Mouse (Mus musculus) ovary, postnatal 10 days (tissue): ENCODE data around the gene Rapgef2.

Experiments
- DNase-seq: peaks from one replicate; pipeline ENCODE4 v3.0.0; 2022; ENCODE audit warnings: low spot score

Rapgef2 gene

GRCm38 (mm10) chr3:79283031-79283430 is 3.3 kb downstream of the Rapgef2 start:
- no peak for DNase-seq

- DNase-seq = no peak
Observed at GRCm38 (mm10) chr3:79275856-79276645, 10.3 kb downstream of the Rapgef2 start.

GRCm38 (mm10) chr3:79273350-79273749 is 13.0 kb downstream of the Rapgef2 start:
- DNase-seq = no peak

GRCm38 (mm10) chr3:79272939-79273338 is 13.4 kb downstream of the Rapgef2 start:
- DNase-seq = no peak

GRCm38 (mm10) chr3:79270980-79271555 is 15.2 kb downstream of the Rapgef2 start:
- DNase-seq = no peak

- no peak for DNase-seq
Observed at GRCm38 (mm10) chr3:79269872-79270271, 16.4 kb downstream of the Rapgef2 start.

GRCm38 (mm10) chr3:79266976-79267375 is 19.3 kb downstream of the Rapgef2 start:
- DNase-seq = no peak

- no peak for DNase-seq
Observed at GRCm38 (mm10) chr3:79261816-79262316, 24.5 kb downstream of the Rapgef2 start.

GRCm38 (mm10) chr3:79254023-79254422 is 32.3 kb downstream of the Rapgef2 start:
- DNase-seq = no peak

- no peak for DNase-seq
Observed at GRCm38 (mm10) chr3:79253416-79253815, 32.9 kb downstream of the Rapgef2 start.

GRCm38 (mm10) chr3:79252921-79253394 is 33.4 kb downstream of the Rapgef2 start:
- DNase-seq = no peak

- DNase-seq = no peak
Observed at GRCm38 (mm10) chr3:79249955-79250354, 36.4 kb downstream of the Rapgef2 start.

- no peak for DNase-seq
Observed at GRCm38 (mm10) chr3:79248659-79249235, 37.6 kb downstream of the Rapgef2 start.

GRCm38 (mm10) chr3:79248208-79248607 is 38.1 kb downstream of the Rapgef2 start:
- no peak for DNase-seq

GRCm38 (mm10) chr3:79244347-79244746 is 42.0 kb downstream of the Rapgef2 start:
- no peak for DNase-seq

- DNase-seq = no peak
Observed at GRCm38 (mm10) chr3:79242922-79243705, 43.2 kb downstream of the Rapgef2 start.

- no peak for DNase-seq
Observed at GRCm38 (mm10) chr3:79242298-79242697, 44.0 kb downstream of the Rapgef2 start.

- no peak for DNase-seq
Observed at GRCm38 (mm10) chr3:79239066-79239462, 47.3 kb downstream of the Rapgef2 start.

- no peak for DNase-seq
Observed at GRCm38 (mm10) chr3:79238456-79239065, 47.8 kb downstream of the Rapgef2 start.

GRCm38 (mm10) chr3:79237619-79238342 is 48.5 kb downstream of the Rapgef2 start:
- no peak for DNase-seq

- DNase-seq = no peak
Observed at GRCm38 (mm10) chr3:79234485-79234884, 51.8 kb downstream of the Rapgef2 start.
